Mouse (Mus musculus) erythroblast, embryonic 14.5 days (primary cell): Measurements from ENCODE around the gene 0610040J01Rik.

Source experiments
- GATA1 ChIP-seq: IDR thresholded peaks from 2 replicates; pipeline ENCODE4 v1.6.1; 2012; ENCODE audit warnings: low read length, inconsistent platforms, mixed read lengths
- TAL1 ChIP-seq: IDR thresholded peaks from 3 replicates; pipeline ENCODE4 v1.6.1; 2012; ENCODE audit warnings: low read length, inconsistent platforms, mixed read lengths

- no peak for TF ChIP-seq GATA1
- TF ChIP-seq TAL1, result no peak
Measured at GRCm38 (mm10) chr5:63874880-63875279, 62.7 kb downstream of the 0610040J01Rik start.
